In the genomic region with DNA sequence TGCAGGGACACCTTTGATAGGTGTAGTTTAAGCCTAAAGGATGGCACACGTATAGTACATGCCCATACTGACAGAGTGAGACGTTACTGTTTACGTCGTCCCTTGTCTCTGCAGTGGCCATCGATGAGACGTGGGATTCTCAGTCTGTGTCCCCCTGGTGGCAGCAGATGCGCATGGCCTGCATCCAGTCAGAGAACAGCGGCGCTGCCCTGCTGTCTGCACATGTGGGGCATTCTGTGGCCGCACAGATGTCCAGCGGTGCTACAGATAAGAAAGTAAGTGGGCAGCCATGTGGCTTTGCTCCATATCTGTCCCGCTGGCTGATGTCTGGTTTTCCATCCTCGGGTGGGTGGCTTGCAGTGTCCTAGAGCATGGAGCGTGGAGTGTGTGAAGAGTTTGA, we compare ENCODE assay signal across 9 mouse cellular contexts. TPM values are rescaled to one million over a fixed set of nuclear protein-coding genes. Genes with fewer than 3 reads are reported as not detected.
DNase-seq lines count a peak whose midpoint lies in the region; ATAC-seq lines count a peak whose summit lies in the region.
"Had no signal": no experiment of that assay in that cellular context is flagged by ENCODE, and none has a peak within 500 bp of the region (broad histone marks: within the 10 kb centered on the region; RNA-seq: fewer than 3 reads in every experiment).

No protein-coding gene starts in this region.

- DNase-seq in hindbrain, embryonic 10.5 days (ENCODE audit: low spot score) = peak; percentile 29
- peak; percentile 49 for DNase-seq in thymus, postnatal 4 days
- DNase-seq in thymus, postnatal 36 days = no peak
- DNase-seq in lung, postnatal 4 days = peak; percentile 55 to 61
- DNase-seq in urinary bladder, postnatal 4 days (ENCODE audit: low spot score in 2 of 2) = no peak
- no peak for DNase-seq in right cerebral cortex, postnatal 25 days

- H3K27ac ChIP-seq in hindbrain, embryonic 10.5 days = no peak overlapping the region
- no peak overlapping the region for H3K27ac ChIP-seq in hindbrain, embryonic 16.5 days (ENCODE audit: low read depth, low read length)
- no peak overlapping the region for H3K27ac ChIP-seq in heart, embryonic 14.5 days (replicated peaks in 1 of 2; ENCODE audit: control insufficient read depth in 1 of 2, insufficient read depth in 1 of 2, low read depth in 2 of 2, low read length in 2 of 2)
- H3K27ac ChIP-seq: limb, embryonic 15.5 days had no signal

- H3K4me3 ChIP-seq in hindbrain, embryonic 10.5 days = no peak overlapping the region
- H3K4me3 ChIP-seq in hindbrain, embryonic 16.5 days (ENCODE audit: low read length) = no peak overlapping the region
- no peak overlapping the region for H3K4me3 ChIP-seq in heart, embryonic 14.5 days (ENCODE audit: control insufficient read depth in 1 of 2, insufficient read depth in 1 of 2, low read depth in 1 of 2, low read length in 2 of 2)
- H3K4me3 ChIP-seq: limb, embryonic 15.5 days had no signal

- H3K9me3 ChIP-seq in hindbrain, embryonic 10.5 days = no peaks in the 10 kb centered on the region
- no peaks in the 10 kb centered on the region for H3K9me3 ChIP-seq in hindbrain, embryonic 16.5 days (ENCODE audit: control insufficient read depth, low read length)
- no peaks in the 10 kb centered on the region for H3K9me3 ChIP-seq in heart, embryonic 14.5 days (ENCODE audit: control insufficient read depth, low read length)
- H3K9me3 ChIP-seq: limb, embryonic 15.5 days had no signal

- no peak overlapping the region for H3K9ac ChIP-seq in hindbrain, embryonic 16.5 days (ENCODE audit: low read depth, low read length)
- no peak overlapping the region for H3K9ac ChIP-seq in heart, embryonic 14.5 days (ENCODE audit: low read length)
- H3K9ac ChIP-seq: limb, embryonic 15.5 days had no signal

- H3K4me1 ChIP-seq in hindbrain, embryonic 10.5 days (replicated peaks) = no peaks in the 10 kb centered on the region; the same call in 1 of the 2 replicates
- no peaks in the 10 kb centered on the region for H3K4me1 ChIP-seq in hindbrain, embryonic 16.5 days (ENCODE audit: control insufficient read depth, insufficient read depth, low read depth, low read length)
- H3K4me1 ChIP-seq in heart, embryonic 14.5 days (ENCODE audit: control insufficient read depth in 2 of 2, insufficient read depth in 2 of 2, low read length in 2 of 2) = peaks cover 0 to 5% of the 10 kb centered on the region in 2 experiments; a peak in 2 of 4 replicates
- H3K4me1 ChIP-seq: limb, embryonic 15.5 days had no signal

- 56% methylated on average over 14 of the region's 14 CpGs for WGBS in hindbrain, embryonic 10.5 days
- WGBS in hindbrain, embryonic 16.5 days = 60% methylated on average over 14 of the region's 14 CpGs
- WGBS in heart, embryonic 14.5 days = 17% methylated on average over 14 of the region's 14 CpGs

- no peak overlapping the region for H3K4me2 ChIP-seq in hindbrain, embryonic 16.5 days (ENCODE audit: low read length)
- H3K4me2 ChIP-seq in heart, embryonic 14.5 days (ENCODE audit: low read length) = no peak overlapping the region; the same call in 1 of the 2 replicates
- H3K4me2 ChIP-seq: limb, embryonic 15.5 days had no signal

- no peaks in the 10 kb centered on the region for H3K27me3 ChIP-seq in hindbrain, embryonic 10.5 days (ENCODE audit: insufficient read depth, poor library complexity, severe bottlenecking)
- H3K27me3 ChIP-seq in hindbrain, embryonic 16.5 days (replicated peaks; ENCODE audit: control insufficient read depth, insufficient read depth, low read length) = no peaks in the 10 kb centered on the region
- no peaks in the 10 kb centered on the region for H3K27me3 ChIP-seq in heart, embryonic 14.5 days (ENCODE audit: control insufficient read depth, insufficient read depth, low read length)
- H3K27me3 ChIP-seq: limb, embryonic 15.5 days had no signal

- peaks cover 82% of the 10 kb centered on the region for H3K36me3 ChIP-seq in hindbrain, embryonic 10.5 days
- peaks cover 43% of the 10 kb centered on the region for H3K36me3 ChIP-seq in hindbrain, embryonic 16.5 days (ENCODE audit: control insufficient read depth, insufficient read depth, low read length)
- H3K36me3 ChIP-seq in heart, embryonic 14.5 days (ENCODE audit: control insufficient read depth, insufficient read depth, low read length) = peaks cover 92% of the 10 kb centered on the region

- no peak for ATAC-seq in hindbrain, embryonic 16.5 days
- ATAC-seq in heart, embryonic 14.5 days (ENCODE audit: insufficient number of reproducible peaks, insufficient read depth, low FRiP score, low read depth) = peak; percentile 50

RNA-seq across cellular contexts. Expression of a gene that starts 58.6 kb away (rescaled TPM):
- 19.3 and 20.2 TPM in 2 replicates for polyA plus RNA-seq in hindbrain, embryonic 10.5 days (2016; fragmentation: Nextera tagmentation; extraction: Ambion mirVana)
- polyA plus RNA-seq in hindbrain, embryonic 16.5 days (2015; fragmentation: Nextera tagmentation; extraction: Ambion mirVana) = 21.8 and 25.2 TPM in 2 replicates
- 17.8 TPM in 2 replicates for polyA plus RNA-seq in heart, embryonic 14.5 days (2014; fragmentation: Nextera tagmentation; extraction: Ambion mirVana)

Comparison
In these comparisons a context has a peak if more than half of its experiments do, and no peak if none do; other contexts are left out.
1. DNase-seq: peak in hindbrain, embryonic 10.5 days (single experiment), thymus, postnatal 4 days (single experiment) and lung, postnatal 4 days (2 of 2); none in thymus, postnatal 36 days (0 of 2), urinary bladder, postnatal 4 days (0 of 2) and right cerebral cortex, postnatal 25 days (single experiment).